Mouse (Mus musculus) liver, postnatal 0 days (tissue): ENCODE measurements around the gene Hnrnpa1. TPM values are rescaled to one million over a fixed set of nuclear protein-coding genes. Genes with fewer than 3 reads are reported as not detected.
"Not testable (repeated sequence)": the region's sequence is repeated elsewhere in the genome, so short reads cannot be mapped to it uniquely, and the experiment has no call there.

ENCODE experiments used
- ATAC-seq: fragments of 200-750 bp; cut with Nextera tagmentation; 2 replicates; pipeline ENCODE4 v1.8.0; 2017; ENCODE audit warnings: mild to moderate bottlenecking, moderate library complexity
- DNase-seq: peaks from one replicate; pipeline ENCODE4 v3.0.0-alpha.2; 2016
- H3K27ac ChIP-seq: fragments of 300-500 bp; sonication (generic); 2 replicates; pipeline ENCODE4 v1.5.1; 2014; ENCODE audit warnings: antibody characterized with exemption, moderate library complexity, mild to moderate bottlenecking, low read depth
- H3K27me3 ChIP-seq: fragments of 300-500 bp; sonication (generic); 2 replicates; pipeline ENCODE4 v1.6.1; 2014; ENCODE audit warnings: low read length, control low read depth, mixed read lengths; ENCODE audit not compliant: insufficient read depth
- H3K36me3 ChIP-seq: fragments of 300-500 bp; sonication (generic); replicated peaks from 2 replicates; pipeline ENCODE4 v1.6.1; 2014; ENCODE audit warnings: mild to moderate bottlenecking, control low read depth, low read length, moderate library complexity, mixed read lengths; ENCODE audit not compliant: insufficient read depth
- H3K4me1 ChIP-seq: fragments of 300-500 bp; sonication (generic); 2 replicates; pipeline ENCODE4 v1.6.1; 2014; ENCODE audit warnings: antibody characterized with exemption, mild to moderate bottlenecking, control low read depth; ENCODE audit not compliant: insufficient read depth
- H3K4me2 ChIP-seq: fragments of 300-500 bp; sonication (generic); 2 replicates; pipeline ENCODE4 v1.6.1; 2014; ENCODE audit warnings: low read depth, mild to moderate bottlenecking, low read length, moderate library complexity, mixed read lengths
- H3K4me3 ChIP-seq: fragments of 300-500 bp; sonication (generic); 2 replicates; pipeline ENCODE4 v1.5.1; 2014; ENCODE audit warnings: low read depth, low read length
- H3K9ac ChIP-seq: fragments of 300-500 bp; sonication (generic); replicated peaks from 2 replicates; pipeline ENCODE4 v1.6.1; 2014; ENCODE audit warnings: mild to moderate bottlenecking, moderate library complexity
- H3K9me3 ChIP-seq: fragments of 300-500 bp; sonication (generic); 2 replicates; pipeline ENCODE4 v1.6.1; 2016; ENCODE audit warnings: mild to moderate bottlenecking, control low read depth, low read length, mixed read lengths
- CTCF ChIP-seq: sonication (generic); IDR thresholded peaks from 2 replicates; pipeline ENCODE4 v1.5.1; 2016; ENCODE audit warnings: antibody characterized with exemption, low read depth
- EP300 ChIP-seq: IDR thresholded peaks from 2 replicates; pipeline ENCODE4 v1.6.1; 2016; ENCODE audit warnings: antibody characterized with exemption, low read depth, mild to moderate bottlenecking
- WGBS: fragments of 180-500 bp; shearing (Covaris S2); extraction: QIAGEN DNeasy Blood & Tissue Kit; methylation state at CpG from one replicate; pipeline ENCODE4 v1.1.7; 2014; ENCODE audit not compliant: insufficient replicate concordance; 5-methylcytosine and 5-hydroxymethylcytosine counted together
- polyA plus RNA-seq: library from polyadenylated mRNA; unstranded; fragments of >200 nt; fragmentation: Nextera tagmentation; extraction: Ambion mirVana; gene quantifications from 2 replicates; pipeline ENCODE4 v1.2.1, GENCODE M21; 2015

Hnrnpa1 gene
- polyA plus RNA-seq, 1 experiment from 2014 or later: 151 TPM

GRCm38 (mm10) chr15:103247078-103247781 is 7.0 kb downstream of the Hnrnpa1 start:
- ATAC-seq: no peak
- peaks cover 84% of the 10 kb centered on the region for H3K36me3 ChIP-seq
- 76% methylated on average over 9 of the region's 9 CpGs for WGBS
- no peaks in the 10 kb centered on the region for H3K9me3 ChIP-seq
- H3K27me3 ChIP-seq: no peaks in the 10 kb centered on the region
- TF ChIP-seq EP300 (no peak), CTCF (no peak)
- H3K4me1 ChIP-seq: peaks cover 23% of the 10 kb centered on the region
- no peak overlapping the region for H3K9ac ChIP-seq
- H3K4me3 ChIP-seq: no peak overlapping the region
- 0 out of 2 replicates have a peak overlapping the region, but pooled peaks have one; percentile 4 for H3K27ac ChIP-seq
- DNase-seq: peak; percentile 18
- 0 out of 2 replicates have a peak overlapping the region, but pooled peaks have one; percentile 24 for H3K4me2 ChIP-seq

DNA sequence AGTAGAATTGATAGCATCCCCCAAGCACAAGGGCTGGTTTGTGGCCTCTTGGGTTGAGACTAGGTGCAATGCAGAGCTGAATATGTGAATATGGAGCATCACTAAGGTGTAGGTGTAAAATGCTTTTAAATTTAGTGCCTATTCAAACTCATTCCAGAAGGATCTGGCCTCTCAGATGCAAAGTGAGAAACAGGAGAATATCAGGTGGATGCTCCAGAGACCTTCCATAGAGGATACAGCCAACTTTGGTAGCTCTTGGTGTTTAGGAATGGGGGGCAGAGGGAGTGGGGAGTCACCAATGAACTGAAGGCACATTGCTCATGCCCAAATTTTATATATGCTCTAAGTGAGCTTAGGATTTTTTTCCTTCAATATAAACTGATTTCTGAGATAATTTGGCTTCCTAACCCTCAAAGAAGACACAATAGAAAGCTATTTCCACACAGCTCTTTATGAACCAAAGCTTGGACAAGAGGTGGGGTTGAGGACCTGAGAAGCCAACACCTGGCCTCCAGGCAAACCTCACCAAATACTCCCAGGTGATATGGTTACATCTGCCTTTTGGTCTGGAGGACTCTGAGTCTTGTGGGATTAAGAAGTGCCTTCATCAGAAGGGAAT is 7.7 kb downstream of the Hnrnpa1 start:
- ATAC-seq: no peak
- DNase-seq: peak; percentile 17
- no peak overlapping the region for H3K4me3 ChIP-seq
- peaks cover 78% of the 10 kb centered on the region for H3K36me3 ChIP-seq
- TF ChIP-seq CTCF (no peak), EP300 (no peak)
- H3K4me1 ChIP-seq: peaks cover 25% of the 10 kb centered on the region
- H3K9ac ChIP-seq: no peak overlapping the region
- no peaks in the 10 kb centered on the region for H3K9me3 ChIP-seq
- no peaks in the 10 kb centered on the region for H3K27me3 ChIP-seq
- H3K4me2 ChIP-seq: peak overlapping the region; percentile 24
- 0 out of 2 replicates have a peak overlapping the region, but pooled peaks have one; percentile 4 for H3K27ac ChIP-seq

DNA sequence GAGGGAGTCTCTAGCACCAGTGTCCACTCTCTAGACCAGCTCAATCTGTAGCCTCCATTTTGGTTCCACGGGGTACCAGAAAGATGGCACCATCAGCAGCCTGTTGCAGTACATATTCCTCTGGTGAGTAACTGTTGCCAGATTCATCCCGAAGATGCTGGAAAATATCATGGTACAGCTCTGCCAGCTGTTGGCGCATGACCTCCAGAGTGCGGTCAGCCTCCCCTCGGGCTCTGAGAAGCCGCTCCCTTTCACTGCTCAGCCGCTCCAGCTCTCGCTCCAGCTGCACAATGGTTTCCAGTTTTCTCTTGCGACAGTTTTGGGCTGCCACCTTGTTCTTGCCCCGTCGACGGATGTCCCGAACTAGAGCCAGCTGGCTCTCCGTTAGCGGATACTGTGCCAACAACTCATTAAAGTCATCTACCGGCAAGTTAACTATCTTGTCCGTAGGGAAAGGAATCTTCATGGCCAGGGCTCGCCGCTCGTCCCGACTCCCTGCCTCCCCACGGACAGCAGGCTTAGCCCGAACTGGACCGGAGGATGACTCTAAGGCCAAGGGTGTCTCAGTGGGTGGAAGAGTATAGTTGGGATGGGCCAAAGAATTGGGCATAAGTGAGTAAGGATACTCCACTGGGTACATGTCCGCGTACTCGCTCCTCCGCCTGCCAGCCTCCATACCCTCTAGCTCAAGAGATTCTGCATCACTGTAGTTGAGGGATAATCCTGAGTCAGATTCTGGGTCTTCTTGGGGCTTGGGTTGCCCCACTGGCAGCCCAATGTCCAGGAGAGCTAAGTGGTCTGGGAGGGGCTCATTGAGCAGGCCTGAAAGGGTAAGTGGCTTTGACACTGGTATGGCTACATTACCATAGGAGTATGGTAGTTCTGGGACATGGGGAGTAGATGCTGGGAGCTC is 8.4 kb downstream of the Hnrnpa1 start:
- Histone ChIP-seq H3K9ac (no peak overlapping the region), H3K4me3 (no peak overlapping the region), H3K36me3 (peaks cover 71% of the 10 kb centered on the region), H3K9me3 (no peaks in the 10 kb centered on the region), H3K4me2 (peak overlapping the region; percentile 38), H3K27me3 (no peaks in the 10 kb centered on the region), H3K27ac (no peak overlapping the region), H3K4me1 (peaks cover 26% of the 10 kb centered on the region)
- WGBS: 79% methylated on average over 28 of the region's 28 CpGs
- TF ChIP-seq EP300 (no peak), CTCF (no peak)
- ATAC-seq (no peak), DNase-seq (peak; percentile 29)

DNA sequence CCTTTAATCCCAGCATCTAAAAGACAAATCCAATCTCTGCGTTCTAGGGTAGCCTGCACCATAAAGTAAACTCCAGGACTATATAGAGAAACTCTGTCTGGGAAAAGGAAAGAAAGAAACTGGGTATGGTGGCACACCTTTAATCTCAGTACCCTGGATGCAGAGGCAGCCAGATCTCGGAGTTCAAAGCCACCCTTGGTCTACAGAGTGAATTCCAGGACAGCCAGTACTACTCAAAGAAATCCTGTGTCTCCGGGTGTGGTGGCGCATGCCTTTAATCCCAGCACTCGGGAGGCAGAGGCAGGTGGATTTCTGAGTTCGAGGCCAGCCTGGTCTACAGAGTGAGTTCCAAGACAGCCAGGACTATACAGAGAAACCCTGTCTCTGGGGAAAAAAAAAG is 9.3 kb downstream of the Hnrnpa1 start:
- H3K9ac ChIP-seq, H3K27me3 ChIP-seq, H3K4me3 ChIP-seq, ATAC-seq, H3K27ac ChIP-seq, H3K9me3 ChIP-seq, DNase-seq: not testable (repeated sequence)
- Histone ChIP-seq H3K4me1 (peaks cover 26% of the 10 kb centered on the region), H3K36me3 (peaks cover 66% of the 10 kb centered on the region), H3K4me2 (peak overlapping the region; percentile 38)
- WGBS: 84% methylated on average over 6 of the region's 6 CpGs

DNA sequence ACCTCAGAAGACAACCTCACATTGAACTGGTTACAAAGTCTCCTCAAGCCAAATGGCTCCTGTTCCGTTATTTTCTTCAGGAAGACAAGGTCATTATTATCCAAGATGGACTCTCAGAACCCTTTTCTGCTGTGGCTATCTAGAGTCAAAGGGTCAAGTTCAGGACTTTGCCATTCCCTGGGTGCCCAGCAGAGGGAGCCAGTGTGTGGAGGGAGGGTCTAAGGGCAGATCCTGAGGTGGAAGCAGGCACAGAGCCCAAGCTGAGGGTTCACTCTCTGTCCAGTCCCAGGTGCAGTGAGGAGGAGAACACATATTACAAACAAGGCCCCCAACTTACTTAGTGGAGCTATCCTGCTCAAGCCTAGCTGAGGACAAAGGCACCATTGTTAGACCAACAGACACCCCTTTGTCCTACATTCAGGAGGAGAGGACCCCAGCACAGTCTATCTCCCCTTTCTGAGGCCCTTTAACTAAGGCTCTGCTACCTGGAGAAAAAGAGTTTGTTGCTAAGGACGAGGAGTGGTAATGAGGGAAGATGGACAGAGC is 10.0 kb downstream of the Hnrnpa1 start:
- Histone ChIP-seq H3K4me1 (peaks cover 26% of the 10 kb centered on the region), H3K27me3 (no peaks in the 10 kb centered on the region), H3K36me3 (peaks cover 61% of the 10 kb centered on the region), H3K27ac (peak overlapping the region; percentile 91), H3K9ac (peak overlapping the region; percentile 83), H3K4me2 (peak overlapping the region; percentile 81), H3K9me3 (no peaks in the 10 kb centered on the region), H3K4me3 (peak overlapping the region; percentile 67)
- DNase-seq: peak; percentile 92
- WGBS: 26% methylated on average over 2 of the region's 2 CpGs
- TF ChIP-seq CTCF: peak; percentile 99
- TF ChIP-seq EP300: no peak
- peak; percentile 19; the same call in 1 of the 2 replicates for ATAC-seq
